Mouse (Mus musculus) retina, embryonic 14.5 days (tissue): Measurements from ENCODE around the gene Hspb7.

Experiments
- DNase-seq: peaks from one replicate; pipeline ENCODE4 v3.0.0-alpha.2; 2015; ENCODE audit warnings: low spot score

Gene Hspb7

GRCm38 (mm10) chr4:141420192-141420829, at the start of gene Hspb7:
Hspb7 (plus strand) TSS chr4:141420779.
- DNase-seq, result no peak

GRCm38 (mm10) chr4:141372426-141372825, 48.2 kb upstream of the Hspb7 start:
- no peak for DNase-seq

GRCm38 (mm10) chr4:141379674-141380073, 40.9 kb upstream of the Hspb7 start:
- no peak for DNase-seq

- no peak for DNase-seq
Observed at GRCm38 (mm10) chr4:141382406-141382805, 38.2 kb upstream of the Hspb7 start.

- peak; percentile 85 for DNase-seq
Observed at GRCm38 (mm10) chr4:141385275-141385674, 35.3 kb upstream of the Hspb7 start.

GRCm38 (mm10) chr4:141386150-141386549, 34.4 kb upstream of the Hspb7 start:
- no peak for DNase-seq

- peak; percentile 90 for DNase-seq
Observed at GRCm38 (mm10) chr4:141387093-141387784, 33.3 kb upstream of the Hspb7 start.

- no peak for DNase-seq
Observed at GRCm38 (mm10) chr4:141387933-141388332, 32.6 kb upstream of the Hspb7 start.

GRCm38 (mm10) chr4:141389366-141390150, 31.0 kb upstream of the Hspb7 start:
- no peak for DNase-seq

- DNase-seq, result no peak
Observed at GRCm38 (mm10) chr4:141391293-141391692, 29.3 kb upstream of the Hspb7 start.

GRCm38 (mm10) chr4:141394751-141395150, 25.8 kb upstream of the Hspb7 start:
- DNase-seq, result no peak

GRCm38 (mm10) chr4:141397861-141398260, 22.7 kb upstream of the Hspb7 start:
- DNase-seq, result no peak

- no peak for DNase-seq
Observed at GRCm38 (mm10) chr4:141398545-141398944, 22.0 kb upstream of the Hspb7 start, which contains the start of gene Clcnka. Clcnka (minus strand) TSS chr4:141398724.

GRCm38 (mm10) chr4:141400171-141400570, 20.4 kb upstream of the Hspb7 start:
- DNase-seq, result no peak

GRCm38 (mm10) chr4:141404518-141405313, 15.9 kb upstream of the Hspb7 start:
- peak; percentile 94 for DNase-seq

- no peak for DNase-seq
Observed at GRCm38 (mm10) chr4:141405314-141405622, 15.3 kb upstream of the Hspb7 start.

- DNase-seq, result peak; percentile 63
Observed at GRCm38 (mm10) chr4:141406516-141407299, 13.9 kb upstream of the Hspb7 start.

GRCm38 (mm10) chr4:141408577-141408976, 12.0 kb upstream of the Hspb7 start:
- DNase-seq, result no peak

GRCm38 (mm10) chr4:141411430-141411992, 9.1 kb upstream of the Hspb7 start:
- DNase-seq, result peak; percentile 11

GRCm38 (mm10) chr4:141415924-141416323, 4.7 kb upstream of the Hspb7 start, which contains the start of gene Clcnkb:
Clcnkb (minus strand) TSS chr4:141416014.
- no peak for DNase-seq
